Mouse (Mus musculus) kidney, postnatal 0 days (tissue): ENCODE data around the gene Edn1. TPM values are rescaled to one million over a fixed set of nuclear protein-coding genes. Genes with fewer than 3 reads are reported as not detected.

Source experiments
- ATAC-seq: fragments of 200-750 bp; cut with Nextera tagmentation; replicated peaks from 2 replicates; pipeline ENCODE4 v1.8.0; 2017; ENCODE audit warnings: low read depth, moderate number of reproducible peaks, moderate TSS enrichment, moderate library complexity; ENCODE audit not compliant: low FRiP score
- DNase-seq: peaks from one replicate; pipeline ENCODE4 v3.0.0-alpha.2; 2016; ENCODE audit warnings: low spot score
- H3K27ac ChIP-seq: fragments of 300-500 bp; sonication (generic); 2 replicates; pipeline ENCODE4 v1.5.1; 2014; ENCODE audit warnings: mild to moderate bottlenecking
- H3K27me3 ChIP-seq: fragments of 300-500 bp; sonication (generic); 2 replicates; pipeline ENCODE4 v1.6.1; 2014; ENCODE audit warnings: low read length, mixed read lengths; ENCODE audit not compliant: insufficient read depth
- H3K36me3 ChIP-seq: fragments of 300-500 bp; sonication (generic); 2 replicates; pipeline ENCODE4 v1.6.1; 2014; ENCODE audit warnings: low read length, mixed read lengths; ENCODE audit not compliant: insufficient read depth
- H3K4me1 ChIP-seq: fragments of 300-500 bp; sonication (generic); replicated peaks from 2 replicates; pipeline ENCODE4 v1.6.1; 2014; ENCODE audit warnings: antibody characterized with exemption, low read length, mixed read lengths; ENCODE audit not compliant: insufficient read depth
- H3K4me2 ChIP-seq: fragments of 300-500 bp; sonication (generic); 2 replicates; pipeline ENCODE4 v1.6.1; 2014; ENCODE audit warnings: mild to moderate bottlenecking, low read length, moderate library complexity, mixed read lengths
- H3K4me3 ChIP-seq: fragments of 300-500 bp; sonication (generic); replicated peaks from 2 replicates; pipeline ENCODE4 v1.5.1; 2014; ENCODE audit warnings: low read depth, low read length
- H3K9ac ChIP-seq: fragments of 300-500 bp; sonication (generic); 2 replicates; pipeline ENCODE4 v1.6.1; 2014; ENCODE audit warnings: low read depth, low read length
- H3K9me3 ChIP-seq: fragments of 300-500 bp; sonication (generic); replicated peaks from 2 replicates; pipeline ENCODE4 v1.6.1; 2016; ENCODE audit warnings: low read length, inconsistent platforms, mixed read lengths
- CTCF ChIP-seq: IDR thresholded peaks from 2 replicates; pipeline ENCODE4 v1.5.1; 2016; ENCODE audit warnings: antibody characterized with exemption, low read depth, mild to moderate bottlenecking, moderate library complexity
- WGBS: fragments of 180-500 bp; shearing (Covaris S2); extraction: QIAGEN DNeasy Blood & Tissue Kit; methylation state at CpG from one replicate; pipeline ENCODE4 v1.1.7; 2014; 5-methylcytosine and 5-hydroxymethylcytosine counted together
- polyA plus RNA-seq: library from polyadenylated mRNA; unstranded; fragments of >200 nt; fragmentation: Nextera tagmentation; extraction: Ambion mirVana; gene quantifications from 2 replicates; pipeline ENCODE4 v1.2.1, GENCODE M21; 2015

Gene Edn1
- polyA plus RNA-seq, 1 experiment from 2014 or later: 4.5 TPM

GRCm38 (mm10) chr13:42300567-42300966 lies 709 bp upstream of the Edn1 start:
- Histone ChIP-seq H3K4me2 (peak overlapping the region; percentile 78), H3K4me3 (peak overlapping the region; percentile 41), H3K9ac (no peak overlapping the region; the same call in 1 of the 2 replicates), H3K27ac (no peak overlapping the region), H3K4me1 (0 out of 2 replicates have a peak, but pooled peaks cover 8% of the 10 kb centered on the region), H3K9me3 (no peaks in the 10 kb centered on the region), H3K27me3 (no peaks in the 10 kb centered on the region), H3K36me3 (no peaks in the 10 kb centered on the region)
- ATAC-seq (no peak), DNase-seq (peak; percentile 92)
- 5% methylated on average over 11 of the region's 11 CpGs for WGBS
- TF ChIP-seq CTCF: peak; percentile 92

GRCm38 (mm10) chr13:42301961-42302861 lies 935 bp downstream of the Edn1 start:
- H3K36me3 ChIP-seq: no peaks in the 10 kb centered on the region
- H3K9me3 ChIP-seq: no peaks in the 10 kb centered on the region
- peak overlapping the region; percentile 41 for H3K4me3 ChIP-seq
- H3K27me3 ChIP-seq: no peaks in the 10 kb centered on the region
- peak overlapping the region; percentile 78 for H3K4me2 ChIP-seq
- no peak overlapping the region for H3K27ac ChIP-seq
- H3K4me1 ChIP-seq: 0 out of 2 replicates have a peak, but pooled peaks cover 8% of the 10 kb centered on the region
- TF ChIP-seq CTCF: peak; percentile 59
- 12% methylated on average over 27 of the region's 27 CpGs for WGBS
- H3K9ac ChIP-seq: peak overlapping the region; percentile 41; the same call in 1 of the 2 replicates
- ATAC-seq: no peak
- peak; percentile 53 for DNase-seq

- ATAC-seq (no peak), DNase-seq (no peak)
- no peaks in the 10 kb centered on the region for H3K36me3 ChIP-seq
- H3K4me1 ChIP-seq: 0 out of 2 replicates have a peak, but pooled peaks cover 8% of the 10 kb centered on the region
- no peak overlapping the region for H3K27ac ChIP-seq
- no peak overlapping the region for H3K9ac ChIP-seq
- H3K4me3 ChIP-seq: peak overlapping the region; percentile 41; the same call in 1 of the 2 replicates
- H3K4me2 ChIP-seq: peak overlapping the region; percentile 78
- TF ChIP-seq CTCF: peak; percentile 62
- H3K9me3 ChIP-seq: no peaks in the 10 kb centered on the region
- H3K27me3 ChIP-seq: no peaks in the 10 kb centered on the region
- 34% methylated on average over 11 of the region's 11 CpGs for WGBS
Measured at GRCm38 (mm10) chr13:42303180-42303929, 2.1 kb downstream of the Edn1 start.

- no peak for DNase-seq
- H3K4me2 ChIP-seq: peak overlapping the region; percentile 78; the same call in 1 of the 2 replicates
- no peak for ATAC-seq
Measured at GRCm38 (mm10) chr13:42304139-42304538, 2.9 kb downstream of the Edn1 start.

GRCm38 (mm10) chr13:42306870-42307800 lies 5.9 kb downstream of the Edn1 start:
- Histone ChIP-seq H3K36me3 (no peaks in the 10 kb centered on the region), H3K27me3 (no peaks in the 10 kb centered on the region), H3K27ac (no peak overlapping the region), H3K9me3 (no peaks in the 10 kb centered on the region), H3K4me3 (no peak overlapping the region), H3K9ac (no peak overlapping the region), H3K4me2 (no peak overlapping the region), H3K4me1 (0 out of 2 replicates have a peak, but pooled peaks cover 8% of the 10 kb centered on the region)
- TF ChIP-seq CTCF: no peak
- DNase-seq: no peak
- 76% methylated on average over 14 of the region's 14 CpGs for WGBS
- no peak for ATAC-seq

More at GRCm38 (mm10) chr13:42304139-42304538, 2.9 kb downstream of the Edn1 start:
- H3K4me3 ChIP-seq: no peak overlapping the region
- no peaks in the 10 kb centered on the region for H3K36me3 ChIP-seq
- no peak for TF ChIP-seq CTCF
- no peak overlapping the region for H3K9ac ChIP-seq
- no peaks in the 10 kb centered on the region for H3K27me3 ChIP-seq
- H3K9me3 ChIP-seq: no peaks in the 10 kb centered on the region
- H3K27ac ChIP-seq: no peak overlapping the region
- 60% methylated on average over 8 of the region's 8 CpGs for WGBS
- H3K4me1 ChIP-seq: 0 out of 2 replicates have a peak, but pooled peaks cover 8% of the 10 kb centered on the region
